Mouse (Mus musculus): ENCODE results near the gene Eef1e1. TPM values are rescaled to one million over a fixed set of nuclear protein-coding genes. Genes with fewer than 3 reads are reported as not detected.
"Not testable (repeated sequence)": the region's sequence is repeated elsewhere in the genome, so short reads cannot be mapped to it uniquely, and the experiment has no call there.

Eef1e1 gene
- polyA plus RNA-seq, 1 experiment from 2014 or later: 45.7 TPM

DNA sequence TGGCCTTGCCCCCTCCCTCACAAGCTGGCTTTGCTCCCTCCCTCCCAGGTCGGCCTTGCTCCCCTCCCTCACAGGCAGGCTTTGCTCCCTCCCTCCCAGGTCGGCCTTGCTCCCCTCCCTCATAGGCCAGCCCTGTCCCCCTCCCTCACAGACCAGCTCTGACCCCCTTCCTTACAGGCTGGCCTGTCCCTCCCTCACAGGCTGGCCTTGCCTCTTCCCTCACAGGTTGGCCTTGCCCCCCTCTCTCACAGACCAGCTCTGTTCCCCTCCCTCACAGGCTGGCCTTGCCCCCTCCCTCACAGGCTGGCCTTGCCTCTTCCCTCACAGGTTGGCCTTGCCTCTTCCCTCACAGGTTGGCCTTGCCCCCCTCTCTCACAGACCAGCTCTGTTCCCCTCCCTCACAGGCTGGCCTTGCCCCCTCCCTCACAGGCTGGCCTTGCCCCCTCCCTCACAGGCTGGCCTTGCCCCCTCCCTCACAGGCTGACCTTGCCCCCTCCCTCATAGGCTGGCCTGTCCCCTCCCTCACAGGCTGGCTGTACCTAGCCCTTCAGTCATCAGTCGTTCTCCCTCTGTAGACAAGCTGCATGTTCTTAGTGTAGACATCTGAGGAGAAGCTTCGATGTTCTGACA is 40.7 kb downstream of the Eef1e1 start:
- not testable (repeated sequence) for H3K4me3 ChIP-seq (replicated peaks); H3K4me1 ChIP-seq; H3K9me3 ChIP-seq; H3K27me3 ChIP-seq (replicated peaks); H3K27ac ChIP-seq; H3K9ac ChIP-seq; H3K36me3 ChIP-seq; H3K4me2 ChIP-seq
- 63% methylated on average over 4 of the region's 4 CpGs for WGBS
- 0 out of 2 replicates have a peak, but pooled peaks have one; percentile 39 for ATAC-seq (ENCODE audit: insufficient read depth, low FRiP score, low read depth)

DNA sequence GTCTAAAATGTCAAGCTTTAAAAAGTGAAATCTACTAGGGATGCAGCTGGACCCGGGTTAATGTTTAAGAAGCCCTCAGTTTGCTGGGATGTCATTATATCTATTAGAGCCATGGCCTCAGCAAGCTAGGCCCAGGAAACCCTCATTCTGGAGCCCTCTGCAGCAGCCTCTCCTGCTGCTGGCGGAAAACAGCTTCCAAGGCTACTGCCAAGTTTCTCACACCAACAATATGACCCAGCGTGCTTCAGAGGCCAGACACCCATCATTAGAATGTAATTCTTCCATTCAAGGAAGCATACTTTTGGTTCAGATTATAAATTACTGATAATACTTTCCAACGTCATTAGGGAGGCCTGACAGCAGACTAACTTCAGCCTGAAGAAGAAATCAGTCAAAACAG is 42.0 kb downstream of the Eef1e1 start:
- H3K36me3 ChIP-seq: 0 out of 2 replicates have a peak, but pooled peaks cover 4% of the 10 kb centered on the region
- no peaks in the 10 kb centered on the region for H3K9me3 ChIP-seq
- 0 out of 2 replicates have a peak, but pooled peaks cover 3% of the 10 kb centered on the region for H3K4me1 ChIP-seq
- ATAC-seq (ENCODE audit: insufficient read depth, low FRiP score, low read depth): no peak
- WGBS: 65% methylated on average over 4 of the region's 4 CpGs
- H3K27me3 ChIP-seq (replicated peaks): no peaks in the 10 kb centered on the region
- H3K27ac ChIP-seq: no peak overlapping the region
- H3K4me2 ChIP-seq: no peak overlapping the region
- no peak overlapping the region for H3K4me3 ChIP-seq (replicated peaks)
- H3K9ac ChIP-seq: no peak overlapping the region

DNA sequence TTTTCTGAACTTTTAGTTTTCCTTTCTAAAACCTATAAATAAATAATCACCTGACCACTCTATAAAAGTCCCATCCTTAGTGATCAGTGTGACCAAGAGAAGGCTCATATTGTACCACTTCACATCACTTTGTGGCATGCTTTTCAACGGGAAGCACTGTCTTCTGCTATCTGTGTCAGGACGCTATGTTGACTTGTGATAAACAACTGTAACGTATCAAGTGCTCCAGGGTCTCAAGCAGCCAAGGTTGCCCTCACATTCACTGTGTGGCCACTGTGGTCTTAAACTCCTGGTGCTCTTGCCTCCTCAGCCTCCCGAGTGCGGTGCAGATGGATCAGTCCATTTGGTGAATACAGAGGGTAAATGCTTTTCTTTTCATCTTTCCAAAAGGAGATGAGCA is 43.2 kb downstream of the Eef1e1 start:
- Histone ChIP-seq H3K4me2 (no peak overlapping the region), H3K36me3 (0 out of 2 replicates have a peak, but pooled peaks cover 4% of the 10 kb centered on the region), H3K4me1 (0 out of 2 replicates have a peak, but pooled peaks cover 3% of the 10 kb centered on the region), H3K9me3 (no peaks in the 10 kb centered on the region), H3K9ac (no peak overlapping the region), H3K27me3 (replicated peaks) (no peaks in the 10 kb centered on the region), H3K27ac (no peak overlapping the region), H3K4me3 (replicated peaks) (no peak overlapping the region)
- ATAC-seq (ENCODE audit: insufficient read depth, low FRiP score, low read depth): no peak
- 72% methylated on average over 5 of the region's 5 CpGs for WGBS

DNA sequence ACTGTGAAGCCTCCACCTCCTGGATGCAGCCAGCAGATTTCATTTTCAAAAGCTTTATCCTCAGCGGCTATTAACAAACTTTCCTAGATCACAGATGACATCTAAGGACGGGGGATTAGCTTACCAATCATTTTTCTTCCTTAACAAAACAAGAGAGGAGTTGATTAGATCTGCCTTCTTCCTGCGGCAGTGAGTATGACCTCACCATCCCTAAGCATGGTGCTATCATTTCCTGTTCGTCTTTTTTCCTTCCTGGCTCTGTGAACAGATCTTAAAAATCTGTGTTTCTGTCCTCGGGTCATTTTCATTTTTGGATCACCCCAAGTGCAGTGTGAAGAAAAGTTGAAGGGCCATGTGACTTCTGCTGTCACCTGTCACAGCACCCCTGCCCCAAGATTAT is 44.6 kb downstream of the Eef1e1 start:
- Histone ChIP-seq H3K9ac (no peak overlapping the region), H3K27me3 (replicated peaks) (no peaks in the 10 kb centered on the region), H3K4me1 (0 out of 2 replicates have a peak, but pooled peaks cover 3% of the 10 kb centered on the region), H3K27ac (no peak overlapping the region), H3K4me3 (replicated peaks) (no peak overlapping the region), H3K36me3 (0 out of 2 replicates have a peak, but pooled peaks cover 4% of the 10 kb centered on the region), H3K9me3 (no peaks in the 10 kb centered on the region), H3K4me2 (no peak overlapping the region)
- ATAC-seq (ENCODE audit: insufficient read depth, low FRiP score, low read depth): no peak
- WGBS: 41% methylated on average over 5 of the region's 5 CpGs

DNA sequence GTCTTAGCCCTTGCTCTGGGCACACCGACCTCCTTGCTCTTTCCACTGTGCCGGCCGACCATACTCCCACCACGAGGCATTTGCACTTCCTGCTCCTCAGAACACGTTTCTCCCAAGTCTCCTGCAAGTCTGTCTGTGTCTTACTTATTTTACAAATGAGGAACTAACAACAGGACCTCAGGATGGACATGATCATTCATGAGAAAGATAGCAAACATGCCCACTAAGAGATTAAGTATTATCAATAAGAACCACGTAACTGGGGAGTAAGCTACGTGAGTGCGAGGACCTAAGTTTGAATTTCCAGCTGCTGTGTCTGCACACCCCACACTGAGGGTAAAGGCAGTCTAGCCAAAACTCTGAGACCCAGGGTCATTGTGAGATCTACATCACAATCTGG is 45.3 kb downstream of the Eef1e1 start:
- Histone ChIP-seq H3K9ac (no peak overlapping the region), H3K4me2 (no peak overlapping the region), H3K4me3 (replicated peaks) (no peak overlapping the region), H3K27me3 (replicated peaks) (no peaks in the 10 kb centered on the region), H3K27ac (no peak overlapping the region), H3K4me1 (0 out of 2 replicates have a peak, but pooled peaks cover 3% of the 10 kb centered on the region), H3K9me3 (no peaks in the 10 kb centered on the region), H3K36me3 (0 out of 2 replicates have a peak, but pooled peaks cover 4% of the 10 kb centered on the region)
- no peak for ATAC-seq (ENCODE audit: insufficient read depth, low FRiP score, low read depth)
- WGBS: 73% methylated on average over 8 of the region's 8 CpGs

DNA sequence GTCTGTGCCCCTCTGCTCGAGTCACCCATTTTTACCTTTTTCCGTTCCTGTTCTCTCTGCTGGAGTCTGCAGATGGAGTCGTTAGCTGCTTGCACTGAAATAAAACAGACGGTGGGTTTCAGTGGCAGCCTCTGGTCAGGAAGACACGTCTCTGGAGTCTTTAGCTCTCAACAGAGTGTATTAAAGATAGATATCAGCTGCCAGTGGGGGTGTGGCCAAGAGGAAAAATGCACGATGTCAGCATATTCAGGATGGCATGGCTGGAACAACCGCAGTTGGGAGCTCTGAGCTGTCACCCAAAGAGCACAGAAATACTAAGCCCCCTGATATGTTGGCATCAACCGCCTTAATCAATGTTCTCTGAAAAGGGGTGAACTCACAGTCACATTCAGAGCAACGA is 46.2 kb downstream of the Eef1e1 start:
- Histone ChIP-seq H3K27ac (no peak overlapping the region), H3K4me1 (0 out of 2 replicates have a peak, but pooled peaks cover 3% of the 10 kb centered on the region), H3K9me3 (no peaks in the 10 kb centered on the region), H3K4me2 (no peak overlapping the region), H3K4me3 (replicated peaks) (no peak overlapping the region), H3K27me3 (replicated peaks) (no peaks in the 10 kb centered on the region), H3K9ac (no peak overlapping the region), H3K36me3 (0 out of 2 replicates have a peak, but pooled peaks cover 4% of the 10 kb centered on the region)
- 76% methylated on average over 9 of the region's 9 CpGs for WGBS
- ATAC-seq (ENCODE audit: insufficient read depth, low FRiP score, low read depth): no peak

DNA sequence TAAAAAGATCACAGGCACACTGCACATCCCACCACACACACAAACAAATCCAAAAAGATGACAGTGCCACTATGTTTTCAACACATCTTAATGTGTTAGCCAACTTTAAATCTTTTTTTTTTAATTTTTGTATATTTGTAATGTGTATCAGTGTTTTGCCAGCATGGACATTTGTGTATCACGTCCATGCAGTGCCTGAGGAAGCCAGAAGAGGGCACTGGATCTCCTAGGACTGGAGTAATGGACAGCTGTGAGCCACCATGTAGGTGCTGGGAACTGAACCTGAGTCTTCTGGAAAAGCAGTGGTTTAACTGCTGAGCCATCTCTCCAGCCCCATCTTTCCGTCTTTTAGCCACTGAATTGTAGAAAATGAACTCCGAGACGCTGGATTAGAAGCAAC is 46.7 kb downstream of the Eef1e1 start:
- Histone ChIP-seq H3K36me3 (0 out of 2 replicates have a peak, but pooled peaks cover 4% of the 10 kb centered on the region), H3K27ac (no peak overlapping the region), H3K9me3 (no peaks in the 10 kb centered on the region), H3K4me2 (no peak overlapping the region), H3K4me3 (replicated peaks) (no peak overlapping the region), H3K9ac (no peak overlapping the region), H3K27me3 (replicated peaks) (no peaks in the 10 kb centered on the region), H3K4me1 (0 out of 2 replicates have a peak, but pooled peaks cover 3% of the 10 kb centered on the region)
- WGBS: 97% methylated on average over 4 of the region's 4 CpGs
- no peak for ATAC-seq (ENCODE audit: insufficient read depth, low FRiP score, low read depth)

DNA sequence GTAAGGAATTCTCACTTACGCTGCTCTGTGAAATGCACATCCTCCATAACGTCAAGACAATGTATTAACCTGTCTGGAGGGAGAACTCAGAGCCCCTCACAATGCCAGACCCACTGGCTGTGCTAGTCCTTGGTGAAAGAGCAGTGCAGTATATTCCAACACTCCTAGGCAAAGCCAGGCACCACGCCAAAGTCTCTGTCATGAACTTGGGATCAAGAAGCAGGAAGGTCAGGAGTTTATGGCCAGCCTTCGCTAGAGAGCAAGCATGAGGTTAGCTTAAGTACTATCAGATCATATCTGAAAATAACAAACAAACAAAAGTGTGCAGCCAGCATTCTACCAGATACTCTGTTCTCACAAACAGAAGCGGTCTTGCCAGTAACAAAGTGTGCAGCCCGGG is 48.5 kb downstream of the Eef1e1 start:
- Histone ChIP-seq H3K4me2 (no peak overlapping the region), H3K9ac (no peak overlapping the region), H3K36me3 (0 out of 2 replicates have a peak, but pooled peaks cover 4% of the 10 kb centered on the region), H3K4me3 (replicated peaks) (no peak overlapping the region), H3K27me3 (replicated peaks) (no peaks in the 10 kb centered on the region), H3K9me3 (no peaks in the 10 kb centered on the region), H3K27ac (no peak overlapping the region), H3K4me1 (0 out of 2 replicates have a peak, but pooled peaks cover 3% of the 10 kb centered on the region)
- 84% methylated on average over 6 of the region's 6 CpGs for WGBS
- ATAC-seq (ENCODE audit: insufficient read depth, low FRiP score, low read depth): no peak

DNA sequence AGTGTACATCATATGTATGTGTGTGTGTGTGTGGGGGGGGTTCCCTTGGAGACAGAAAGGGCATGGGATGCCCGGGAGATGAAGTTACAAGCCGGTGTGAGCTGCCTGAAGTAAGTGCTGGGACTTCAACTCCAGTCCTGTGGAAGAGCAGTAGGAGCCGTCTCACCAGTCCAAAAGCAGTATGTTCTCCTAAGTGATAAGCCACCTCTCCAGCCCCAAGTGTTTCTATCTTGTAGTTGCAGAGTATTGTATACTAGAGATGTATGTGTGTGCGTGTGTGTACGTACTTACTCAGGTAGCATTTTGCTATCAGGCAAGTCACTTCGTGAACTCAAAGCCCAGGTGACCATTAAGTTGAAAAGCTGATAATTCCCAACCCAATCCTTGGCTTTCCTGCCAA is 51.7 kb downstream of the Eef1e1 start:
- WGBS: 86% methylated on average over 6 of the region's 6 CpGs
- Histone ChIP-seq H3K27ac (no peak overlapping the region), H3K4me3 (replicated peaks) (no peak overlapping the region), H3K27me3 (replicated peaks) (no peaks in the 10 kb centered on the region), H3K9me3 (no peaks in the 10 kb centered on the region), H3K36me3 (no peaks in the 10 kb centered on the region), H3K9ac (no peak overlapping the region), H3K4me1 (0 out of 2 replicates have a peak, but pooled peaks cover 3% of the 10 kb centered on the region), H3K4me2 (no peak overlapping the region)
- no peak for ATAC-seq (ENCODE audit: insufficient read depth, low FRiP score, low read depth)

DNA sequence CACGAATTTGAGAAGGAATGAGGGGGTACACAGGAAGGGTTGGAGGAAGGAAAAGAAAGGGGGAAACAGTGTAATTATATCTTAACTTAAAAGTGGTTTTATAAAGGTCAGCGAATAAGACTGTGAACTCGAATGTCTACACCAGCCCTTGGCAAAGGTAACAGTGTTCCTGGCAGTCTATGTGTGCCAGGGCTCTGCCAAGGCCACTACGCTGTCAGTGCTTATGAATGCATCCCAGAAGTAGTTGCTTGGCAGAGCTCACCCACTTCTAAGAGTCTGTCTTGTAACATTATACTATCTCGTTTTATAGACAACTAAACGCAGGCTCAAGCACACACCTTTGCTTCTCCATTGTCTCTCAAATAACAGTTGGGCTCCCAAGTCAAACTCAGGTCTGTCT is 53.5 kb downstream of the Eef1e1 start:
- Histone ChIP-seq H3K9me3 (no peaks in the 10 kb centered on the region), H3K9ac (no peak overlapping the region), H3K4me1 (0 out of 2 replicates have a peak, but pooled peaks cover 4% of the 10 kb centered on the region), H3K4me2 (no peak overlapping the region), H3K36me3 (no peaks in the 10 kb centered on the region), H3K4me3 (replicated peaks) (no peak overlapping the region), H3K27me3 (replicated peaks) (no peaks in the 10 kb centered on the region), H3K27ac (no peak overlapping the region)
- no peak for ATAC-seq (ENCODE audit: insufficient read depth, low FRiP score, low read depth)
- 85% methylated on average over 6 of the region's 6 CpGs for WGBS

DNA sequence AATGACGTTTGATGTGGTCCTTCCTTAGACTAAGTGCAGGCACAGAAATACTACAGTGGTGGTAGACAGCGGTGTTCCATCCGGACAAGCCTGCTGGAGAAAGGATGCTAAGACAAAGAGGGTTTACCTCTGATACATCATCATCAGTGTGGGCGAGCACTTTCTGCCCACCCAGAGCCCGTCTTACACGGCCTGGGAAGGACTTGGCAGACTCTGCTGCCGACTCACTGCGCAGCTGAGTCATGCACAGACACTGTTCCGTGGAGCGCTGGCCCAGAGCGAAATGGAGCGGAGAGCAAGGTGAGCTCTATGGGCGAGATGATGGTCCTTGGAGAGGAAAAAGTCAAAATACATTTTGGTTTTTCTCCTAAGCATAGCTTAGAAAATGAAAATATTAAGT is 55.9 kb downstream of the Eef1e1 start:
- Histone ChIP-seq H3K9ac (no peak overlapping the region), H3K4me2 (no peak overlapping the region), H3K36me3 (no peaks in the 10 kb centered on the region), H3K27ac (no peak overlapping the region), H3K4me3 (replicated peaks) (no peak overlapping the region), H3K4me1 (0 out of 2 replicates have a peak, but pooled peaks cover 4% of the 10 kb centered on the region), H3K9me3 (no peaks in the 10 kb centered on the region), H3K27me3 (replicated peaks) (no peaks in the 10 kb centered on the region)
- no peak for ATAC-seq (ENCODE audit: insufficient read depth, low FRiP score, low read depth)
- 81% methylated on average over 13 of the region's 13 CpGs for WGBS

DNA sequence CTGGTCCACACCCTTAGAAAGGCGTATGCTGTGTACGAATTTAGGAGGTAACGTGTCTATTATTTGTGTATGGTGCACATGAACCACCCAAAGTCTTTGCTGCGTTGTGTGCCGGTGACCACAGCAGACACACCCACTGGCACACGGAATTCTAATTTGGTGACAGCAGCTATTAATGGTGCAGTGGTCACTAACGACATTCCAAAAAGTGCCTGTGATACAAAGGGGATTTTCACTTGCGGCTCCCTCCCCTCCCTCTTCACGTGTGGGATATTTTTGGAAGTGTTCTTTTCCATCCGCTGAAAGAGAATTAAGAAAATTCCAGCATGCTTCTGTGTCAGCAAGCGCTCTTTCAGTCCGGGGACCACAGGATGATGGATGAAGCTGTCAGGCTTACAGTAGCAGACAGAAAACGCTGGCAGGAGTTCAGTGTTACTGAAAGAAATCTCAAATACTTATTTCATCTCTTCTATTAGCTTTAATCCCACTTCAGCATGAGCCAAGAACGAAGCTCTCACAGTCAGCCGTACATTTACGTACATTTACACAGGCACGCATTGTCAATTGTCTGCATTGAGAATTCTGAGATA is 56.5 kb downstream of the Eef1e1 start:
- ATAC-seq (ENCODE audit: insufficient read depth, low FRiP score, low read depth): no peak
- Histone ChIP-seq H3K4me1 (0 out of 2 replicates have a peak, but pooled peaks cover 4% of the 10 kb centered on the region), H3K4me2 (no peak overlapping the region), H3K27me3 (replicated peaks) (no peaks in the 10 kb centered on the region), H3K4me3 (replicated peaks) (no peak overlapping the region), H3K27ac (no peak overlapping the region), H3K36me3 (no peaks in the 10 kb centered on the region), H3K9ac (no peak overlapping the region), H3K9me3 (no peaks in the 10 kb centered on the region)
- WGBS: 39% methylated on average over 17 of the region's 17 CpGs
